Mouse (Mus musculus) lung, adult 2 months (tissue): ENCODE results near the gene Pfdn4.

ENCODE experiments used
- CTCF ChIP-seq: fragments of 200-500 bp; IDR thresholded peaks from 2 replicates; pipeline ENCODE4 v1.5.1; 2011; ENCODE audit warnings: mild to moderate bottlenecking, low read length, control low read depth; ENCODE audit not compliant: insufficient read depth
- POLR2A ChIP-seq: fragments of 200-500 bp; IDR thresholded peaks from 2 replicates; pipeline ENCODE4 v1.6.1; 2011; ENCODE audit warnings: low read depth, mild to moderate bottlenecking, control low read depth, low read length, borderline replicate concordance; ENCODE audit errors: extremely low read depth

DNA sequence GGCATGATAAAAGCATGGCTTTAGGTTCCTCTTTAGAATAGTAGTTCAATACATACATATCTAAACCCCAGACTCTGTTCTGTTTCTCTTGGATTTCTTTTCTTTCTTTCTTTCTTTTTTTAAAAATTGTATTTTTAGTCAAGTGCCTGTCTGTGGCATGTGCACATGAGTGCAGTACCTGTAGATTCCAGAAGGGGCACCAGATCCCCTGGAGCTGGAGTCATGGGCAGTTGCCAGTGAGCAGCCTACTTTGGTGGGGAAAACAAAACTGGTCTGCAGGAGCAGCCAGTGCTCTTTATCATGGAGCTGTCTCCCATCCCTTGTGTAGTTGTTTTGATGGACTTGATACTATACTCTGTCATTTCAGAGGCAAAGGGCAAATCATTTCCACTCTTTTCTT is 28.2 kb upstream of the Pfdn4 start:
- TF ChIP-seq CTCF (peak; percentile 20; the same call in 1 of the 2 replicates), POLR2A (no peak)
